ENCODE assay signal across 10 mouse cellular contexts in the genomic region with DNA sequence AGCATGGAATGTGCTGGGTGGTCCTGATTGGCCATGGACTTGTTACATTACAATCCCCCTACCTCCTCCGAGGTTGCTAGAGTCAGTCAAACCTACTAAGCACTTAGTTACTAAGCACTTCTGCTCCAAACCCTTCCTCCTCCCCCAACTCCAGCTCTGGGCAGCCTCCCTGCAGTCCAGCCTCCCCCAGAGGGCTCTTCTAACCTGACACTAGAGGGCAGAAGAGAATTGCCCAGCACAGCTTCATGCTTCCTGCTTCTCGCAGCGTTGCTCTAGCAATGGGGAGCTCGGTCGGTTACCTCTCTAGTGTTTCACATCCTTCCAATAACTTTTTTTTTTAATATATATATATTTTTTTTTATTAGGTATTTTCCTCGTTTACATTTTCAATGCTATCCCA. TPM values are rescaled to one million over a fixed set of nuclear protein-coding genes. Genes with fewer than 3 reads are reported as not detected.
A peak's percentile ranks its signal among the peaks of the same experiment; 100 is the strongest.
DNase-seq lines count a peak whose midpoint lies in the region; ATAC-seq and TF ChIP-seq lines count a peak whose summit lies in the region.
"Had no signal": no experiment of that assay in that cellular context is flagged by ENCODE, and none has a peak within 500 bp of the region (broad histone marks: within the 10 kb centered on the region; RNA-seq: fewer than 3 reads in every experiment).

No protein-coding gene starts in this region.

- 76% methylated on average over 6 of the region's 6 CpGs for WGBS in forebrain, postnatal 0 days
- WGBS in forebrain, embryonic 13.5 days, result 84% methylated on average over 6 of the region's 6 CpGs

- H3K9ac ChIP-seq in forebrain, postnatal 0 days, result no peak overlapping the region
- no peak overlapping the region for H3K9ac ChIP-seq in forebrain, embryonic 13.5 days
- H3K9ac ChIP-seq: embryonic facial prominence, embryonic 13.5 days; limb, embryonic 12.5 days had no signal

- no peaks in the 10 kb centered on the region for H3K27me3 ChIP-seq in forebrain, postnatal 0 days (ENCODE audit: insufficient read depth, low read length)
- H3K27me3 ChIP-seq in forebrain, embryonic 13.5 days, result no peaks in the 10 kb centered on the region
- H3K27me3 ChIP-seq: embryonic facial prominence, embryonic 13.5 days; limb, embryonic 12.5 days had no signal

- no peak for ATAC-seq in forebrain, postnatal 0 days
- ATAC-seq in forebrain, embryonic 13.5 days, result no peak

- DNase-seq in forebrain, postnatal 0 days, result no peak
- DNase-seq in urinary bladder, postnatal 14 days (ENCODE audit: low spot score), result peak; percentile 57
- DNase-seq in urinary bladder, adult 18-20 months (ENCODE audit: low spot score in 2 of 2), result no peak
- DNase-seq in lung, postnatal 36 days, result peak; percentile 78
- no peak for DNase-seq in neural tube, embryonic 10.5 days (ENCODE audit: extremely low spot score, low spot score)
- no peak for DNase-seq in right cerebral cortex, postnatal 36 days (ENCODE audit: low spot score in 2 of 2)
- no peak for DNase-seq in frontal cortex, adult 2 months (ENCODE audit: extremely low spot score in 1 of 2, low spot score in 1 of 2)

- H3K4me2 ChIP-seq in forebrain, postnatal 0 days (ENCODE audit: low read depth), result no peak overlapping the region
- H3K4me2 ChIP-seq in forebrain, embryonic 13.5 days, result no peak overlapping the region
- H3K4me2 ChIP-seq: embryonic facial prominence, embryonic 13.5 days; limb, embryonic 12.5 days had no signal

- no peaks in the 10 kb centered on the region; the same call in 1 of the 2 replicates for H3K4me1 ChIP-seq in forebrain, postnatal 0 days (ENCODE audit: insufficient read depth)
- peaks cover 13% of the 10 kb centered on the region for H3K4me1 ChIP-seq in forebrain, embryonic 13.5 days

- H3K27ac ChIP-seq in forebrain, postnatal 0 days (ENCODE audit: low read depth, low read length), result no peak overlapping the region
- H3K27ac ChIP-seq in forebrain, embryonic 13.5 days, result no peak overlapping the region
- H3K27ac ChIP-seq: embryonic facial prominence, embryonic 13.5 days had no signal

- no peaks in the 10 kb centered on the region for H3K9me3 ChIP-seq in forebrain, postnatal 0 days (ENCODE audit: low read length)
- H3K9me3 ChIP-seq in forebrain, embryonic 13.5 days (replicated peaks), result no peaks in the 10 kb centered on the region
- H3K9me3 ChIP-seq: embryonic facial prominence, embryonic 13.5 days; limb, embryonic 12.5 days had no signal

- H3K36me3 ChIP-seq in forebrain, postnatal 0 days (ENCODE audit: insufficient read depth), result no peaks in the 10 kb centered on the region
- H3K36me3 ChIP-seq in forebrain, embryonic 13.5 days (ENCODE audit: poor library complexity, severe bottlenecking), result no peaks in the 10 kb centered on the region
- H3K36me3 ChIP-seq: embryonic facial prominence, embryonic 13.5 days; limb, embryonic 12.5 days had no signal

- H3K4me3 ChIP-seq in forebrain, postnatal 0 days (ENCODE audit: low read depth, low read length), result no peak overlapping the region
- no peak overlapping the region for H3K4me3 ChIP-seq in forebrain, embryonic 13.5 days
- H3K4me3 ChIP-seq: embryonic facial prominence, embryonic 13.5 days; limb, embryonic 12.5 days had no signal

- TF ChIP-seq CTCF in forebrain, postnatal 0 days (IDR thresholded peaks at IDR 0.05; ENCODE audit: low read depth), result peak; percentile 46

RNA-seq across cellular contexts. Expression of a gene that starts 39.5 kb away (rescaled TPM):
- 52.4 and 55.4 TPM in 2 replicates for total RNA-seq in forebrain, postnatal 0 days (2014; rRNA removed)
- 56.9 and 62.0 TPM in 2 replicates for polyA plus RNA-seq in forebrain, postnatal 0 days (2015; fragmentation: Nextera tagmentation; extraction: Ambion mirVana)
- 21.6 and 22.1 TPM in 2 replicates for polyA plus RNA-seq in forebrain, embryonic 13.5 days (2015; fragmentation: Nextera tagmentation; extraction: Ambion mirVana)
- 76.0 and 85.8 TPM in 2 replicates for polyA plus RNA-seq in frontal cortex, adult 2 months (2012; rRNA removed)

Comparison
In these comparisons a context has a peak if more than half of its experiments do, and no peak if none do; other contexts are left out.
1. DNase-seq: peak in urinary bladder, postnatal 14 days (single experiment) and lung, postnatal 36 days (single experiment); none in forebrain, postnatal 0 days (single experiment), urinary bladder, adult 18-20 months (0 of 2), neural tube, embryonic 10.5 days (single experiment), right cerebral cortex, postnatal 36 days (0 of 2) and frontal cortex, adult 2 months (0 of 2).